Mouse (Mus musculus) midbrain, embryonic 10.5 days (tissue): ENCODE results near the gene Wdsub1. TPM values are rescaled to one million over a fixed set of nuclear protein-coding genes. Genes with fewer than 3 reads are reported as not detected.
"Not testable (repeated sequence)": the region's sequence is repeated elsewhere in the genome, so short reads cannot be mapped to it uniquely, and the experiment has no call there.

Experiments used
- DNase-seq: peaks from one replicate; pipeline ENCODE4 v3.0.0-alpha.2; 2017; ENCODE audit warnings: low spot score
- H3K27ac ChIP-seq: fragments of 300-500 bp; sonication (generic); replicated peaks from 2 replicates; pipeline ENCODE4 v1.5.1; 2016; ENCODE audit warnings: mild to moderate bottlenecking
- H3K27me3 ChIP-seq: fragments of 300-500 bp; sonication (generic); 2 replicates; pipeline ENCODE4 v1.6.1; 2016; ENCODE audit warnings: low read depth, mild to moderate bottlenecking; ENCODE audit not compliant: poor library complexity, severe bottlenecking
- H3K36me3 ChIP-seq: fragments of 300-500 bp; sonication (generic); 2 replicates; pipeline ENCODE4 v1.6.1; 2016; ENCODE audit warnings: mild to moderate bottlenecking, moderate library complexity
- H3K4me1 ChIP-seq: fragments of 300-500 bp; sonication (generic); 2 replicates; pipeline ENCODE4 v1.6.1; 2016
- H3K4me3 ChIP-seq: fragments of 300-500 bp; sonication (generic); 2 replicates; pipeline ENCODE4 v1.5.1; 2016; ENCODE audit warnings: mild to moderate bottlenecking, moderate library complexity
- H3K9me3 ChIP-seq: fragments of 300-500 bp; sonication (generic); replicated peaks from 2 replicates; pipeline ENCODE4 v1.6.1; 2016; ENCODE audit warnings: mild to moderate bottlenecking
- WGBS: fragments of 180-500 bp; shearing (Covaris S2); methylation state at CpG from one replicate; pipeline ENCODE4 v1.1.7; 2016; 5-methylcytosine and 5-hydroxymethylcytosine counted together
- polyA plus RNA-seq: library from polyadenylated mRNA; unstranded; fragments of >200 nt; fragmentation: Nextera tagmentation; extraction: Ambion mirVana; gene quantifications from 2 replicates; pipeline ENCODE4 v1.2.1, GENCODE M21; 2016

The Wdsub1 gene
- polyA plus RNA-seq, 1 experiment from 2014 or later: 18.6 TPM

GRCm38 (mm10) chr2:59877335-59877734 is 5.1 kb downstream of the Wdsub1 start:
- H3K27ac ChIP-seq: no peak overlapping the region
- peaks cover 18% of the 10 kb centered on the region for H3K36me3 ChIP-seq
- DNase-seq: no peak
- WGBS: 94% methylated on average over 4 of the region's 4 CpGs
- no peak overlapping the region for H3K4me3 ChIP-seq
- H3K4me1 ChIP-seq: peaks cover 6% of the 10 kb centered on the region; the same call in 1 of the 2 replicates
- no peaks in the 10 kb centered on the region; the same call in 1 of the 2 replicates for H3K9me3 ChIP-seq
- no peaks in the 10 kb centered on the region for H3K27me3 ChIP-seq

- H3K27ac ChIP-seq: no peak overlapping the region
These were observed 5.9 kb downstream of the Wdsub1 start for GRCm38 (mm10) chr2:59876482-59876881.

GRCm38 (mm10) chr2:59870526-59870925 is 11.9 kb downstream of the Wdsub1 start:
- Histone ChIP-seq H3K4me1 (peaks cover 2% of the 10 kb centered on the region; the same call in 1 of the 2 replicates), H3K36me3 (peaks cover 14% of the 10 kb centered on the region), H3K27me3 (no peaks in the 10 kb centered on the region), H3K4me3 (no peak overlapping the region), H3K27ac (no peak overlapping the region), H3K9me3 (no peaks in the 10 kb centered on the region)
- DNase-seq: no peak
- 91% methylated on average over 6 of the region's 6 CpGs for WGBS

More at GRCm38 (mm10) chr2:59876482-59876881, 5.9 kb downstream of the Wdsub1 start:
- Histone ChIP-seq H3K4me1 (no peaks in the 10 kb centered on the region), H3K9me3 (no peaks in the 10 kb centered on the region; the same call in 1 of the 2 replicates), H3K36me3 (peaks cover 25% of the 10 kb centered on the region), H3K4me3 (no peak overlapping the region), H3K27me3 (no peaks in the 10 kb centered on the region)
- DNase-seq: no peak
- 92% methylated on average over 15 of the region's 15 CpGs for WGBS

- Histone ChIP-seq H3K27ac (no peak overlapping the region), H3K36me3 (no peaks in the 10 kb centered on the region), H3K9me3 (no peaks in the 10 kb centered on the region), H3K27me3 (peaks cover 13% of the 10 kb centered on the region; the same call in 1 of the 2 replicates), H3K4me3 (no peak overlapping the region), H3K4me1 (peaks cover 30% of the 10 kb centered on the region)
- no peak for DNase-seq
- 95% methylated on average over 6 of the region's 6 CpGs for WGBS
These were observed 19.8 kb downstream of the Wdsub1 start for GRCm38 (mm10) chr2:59862618-59863017.

GRCm38 (mm10) chr2:59854363-59854762 is 28.0 kb downstream of the Wdsub1 start:
- DNase-seq: no peak
- Histone ChIP-seq H3K27ac (no peak overlapping the region), H3K9me3 (no peaks in the 10 kb centered on the region), H3K27me3 (peaks cover 3% of the 10 kb centered on the region; the same call in 1 of the 2 replicates), H3K36me3 (0 out of 2 replicates have a peak, but pooled peaks cover 8% of the 10 kb centered on the region), H3K4me3 (no peak overlapping the region), H3K4me1 (peaks cover 9% of the 10 kb centered on the region)
- WGBS: 85% methylated on average over 9 of the region's 9 CpGs

- peaks cover 3% of the 10 kb centered on the region; the same call in 1 of the 2 replicates for H3K27me3 ChIP-seq
- 0 out of 2 replicates have a peak, but pooled peaks cover 8% of the 10 kb centered on the region for H3K36me3 ChIP-seq
- no peak overlapping the region for H3K4me3 ChIP-seq
- WGBS: 94% methylated on average over 10 of the region's 10 CpGs
- no peaks in the 10 kb centered on the region for H3K9me3 ChIP-seq
- DNase-seq: no peak
- no peak overlapping the region for H3K27ac ChIP-seq
- peaks cover 2% of the 10 kb centered on the region; the same call in 1 of the 2 replicates for H3K4me1 ChIP-seq
These were observed 28.8 kb downstream of the Wdsub1 start for GRCm38 (mm10) chr2:59853543-59853942.

GRCm38 (mm10) chr2:59852916-59853315 is 29.5 kb downstream of the Wdsub1 start:
- no peak for DNase-seq
- Histone ChIP-seq H3K9me3 (no peaks in the 10 kb centered on the region), H3K27ac (no peak overlapping the region), H3K4me1 (peaks cover 5% of the 10 kb centered on the region), H3K27me3 (no peaks in the 10 kb centered on the region), H3K4me3 (no peak overlapping the region), H3K36me3 (0 out of 2 replicates have a peak, but pooled peaks cover 8% of the 10 kb centered on the region)
- WGBS: 86% methylated on average over 11 of the region's 11 CpGs

- DNase-seq, H3K4me1 ChIP-seq, H3K27ac ChIP-seq, H3K4me3 ChIP-seq, H3K27me3 ChIP-seq, H3K36me3 ChIP-seq, H3K9me3 ChIP-seq: not testable (repeated sequence)
- WGBS: 79% methylated on average over 5 of the region's 5 CpGs
These were observed 30.5 kb downstream of the Wdsub1 start for GRCm38 (mm10) chr2:59851885-59852284.

GRCm38 (mm10) chr2:59843848-59844247 is 38.5 kb downstream of the Wdsub1 start:
- Histone ChIP-seq H3K36me3 (peaks cover 17% of the 10 kb centered on the region), H3K4me1 (peaks cover 30% of the 10 kb centered on the region), H3K27ac (no peak overlapping the region), H3K27me3 (no peaks in the 10 kb centered on the region), H3K4me3 (no peak overlapping the region), H3K9me3 (no peaks in the 10 kb centered on the region)
- no peak for DNase-seq
- WGBS: 93% methylated on average over 6 of the region's 6 CpGs

GRCm38 (mm10) chr2:59843156-59843555 is 39.2 kb downstream of the Wdsub1 start:
- H3K36me3 ChIP-seq: peaks cover 19% of the 10 kb centered on the region
- DNase-seq: no peak
- H3K4me3 ChIP-seq: no peak overlapping the region
- peaks cover 26% of the 10 kb centered on the region for H3K4me1 ChIP-seq
- no peak overlapping the region for H3K27ac ChIP-seq
- no peaks in the 10 kb centered on the region for H3K9me3 ChIP-seq
- no peaks in the 10 kb centered on the region for H3K27me3 ChIP-seq
- 82% methylated on average over 21 of the region's 21 CpGs for WGBS

- Histone ChIP-seq H3K4me1 (peaks cover 25% of the 10 kb centered on the region), H3K27ac (peak overlapping the region; percentile 47), H3K27me3 (no peaks in the 10 kb centered on the region), H3K9me3 (no peaks in the 10 kb centered on the region), H3K36me3 (peaks cover 25% of the 10 kb centered on the region), H3K4me3 (no peak overlapping the region)
- DNase-seq: no peak
- 73% methylated on average over 6 of the region's 6 CpGs for WGBS
These were observed 39.8 kb downstream of the Wdsub1 start for GRCm38 (mm10) chr2:59842556-59843008.

- Histone ChIP-seq H3K4me3 (no peak overlapping the region), H3K36me3 (peaks cover 31% of the 10 kb centered on the region), H3K27me3 (no peaks in the 10 kb centered on the region), H3K9me3 (no peaks in the 10 kb centered on the region), H3K27ac (peak overlapping the region; percentile 47), H3K4me1 (peaks cover 25% of the 10 kb centered on the region)
- no peak for DNase-seq
- WGBS: 80% methylated on average over 11 of the region's 11 CpGs
These were observed 40.4 kb downstream of the Wdsub1 start for GRCm38 (mm10) chr2:59841944-59842343.

GRCm38 (mm10) chr2:59841189-59841939 is 41.0 kb downstream of the Wdsub1 start:
- DNase-seq: no peak
- 65% methylated on average over 12 of the region's 12 CpGs for WGBS
- no peaks in the 10 kb centered on the region for H3K27me3 ChIP-seq
- H3K9me3 ChIP-seq: no peaks in the 10 kb centered on the region
- peaks cover 33% of the 10 kb centered on the region for H3K36me3 ChIP-seq
- H3K4me3 ChIP-seq: no peak overlapping the region
- H3K4me1 ChIP-seq: peaks cover 25% of the 10 kb centered on the region
- H3K27ac ChIP-seq: peak overlapping the region; percentile 1; the same call in 1 of the 2 replicates
